Mouse (Mus musculus): ENCODE measurements around the gene Magea10. TPM values are rescaled to one million over a fixed set of nuclear protein-coding genes. Genes with fewer than 3 reads are reported as not detected.

Magea10 gene
- total RNA-seq (2021): not detected
- long read RNA-seq, experiment 1: 0 reads
- long read RNA-seq, experiment 2: 0 reads

DNA sequence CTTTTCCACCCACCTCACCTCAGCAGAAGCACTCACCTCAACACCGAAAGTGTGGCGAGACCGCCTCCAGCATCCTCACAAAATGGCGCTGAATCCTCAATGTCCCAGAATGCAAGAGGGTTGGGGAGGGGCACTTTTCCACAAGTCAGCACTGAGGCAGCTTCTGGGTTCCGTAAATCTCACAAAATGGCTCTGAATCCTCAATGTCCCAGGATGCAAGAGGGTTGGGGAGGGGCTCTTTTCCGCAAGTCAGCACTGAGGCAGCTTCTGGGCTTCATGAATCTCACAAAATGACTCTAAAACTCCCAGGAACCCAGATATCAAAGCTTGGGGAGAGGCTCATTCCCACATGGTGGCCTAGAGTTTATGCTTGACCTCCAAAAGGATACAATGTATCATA, at the start of gene Magea10:
Gene Magea10 (minus strand): TSS at position 101 of the 400 bp plus-strand sequence.
- no peak for DNase-seq (ENCODE audit: low spot score)

DNA sequence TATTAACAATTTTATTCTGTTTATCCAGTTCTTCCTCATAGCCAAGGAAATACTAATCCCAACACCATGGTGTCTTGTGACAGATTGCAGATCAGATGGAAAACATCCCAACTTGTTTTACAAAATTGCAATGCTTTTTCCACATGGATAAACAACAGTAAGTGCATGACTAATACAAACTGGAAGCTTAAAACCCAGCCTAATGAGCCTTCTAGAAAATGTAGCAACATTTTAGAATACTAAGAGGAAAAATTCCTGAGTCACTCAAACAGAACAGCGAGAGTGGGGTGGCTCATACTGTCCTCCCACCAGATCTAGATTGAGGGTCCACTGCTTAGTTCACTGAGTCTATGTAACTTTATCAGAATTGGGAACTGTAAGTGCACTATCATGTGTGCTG, 4.7 kb downstream of the Magea10 start:
- DNase-seq (ENCODE audit: low spot score): no peak

Other genes starting within 250 kb of the Magea10 start
- not detected for gene Magea4, start 164.8 kb downstream of the Magea10 start, total RNA-seq (2021)
- under 1 TPM; 0.19 to 0.34 TPM for gene Gabre, start 112.1 kb downstream of the Magea10 start, total RNA-seq (2021)

Data from gastrocnemius, adult 18-20 months (tissue).